Mouse (Mus musculus) kidney, postnatal 36 days (tissue): ENCODE results near the gene Coq5.

Source experiments
- DNase-seq, 2 experiments: peaks; one replicate each; pipeline ENCODE4 v3.0.0; 2021 to 2022; ENCODE audit warnings: mixed read lengths in 2 of 2

Gene Coq5

GRCm38 (mm10) chr5:115279226-115280049, at the start of gene Coq5:
Gene Coq5, plus strand, starts transcription at chr5:115279666.
- DNase-seq, result peak; percentile 86 to 94

DNA sequence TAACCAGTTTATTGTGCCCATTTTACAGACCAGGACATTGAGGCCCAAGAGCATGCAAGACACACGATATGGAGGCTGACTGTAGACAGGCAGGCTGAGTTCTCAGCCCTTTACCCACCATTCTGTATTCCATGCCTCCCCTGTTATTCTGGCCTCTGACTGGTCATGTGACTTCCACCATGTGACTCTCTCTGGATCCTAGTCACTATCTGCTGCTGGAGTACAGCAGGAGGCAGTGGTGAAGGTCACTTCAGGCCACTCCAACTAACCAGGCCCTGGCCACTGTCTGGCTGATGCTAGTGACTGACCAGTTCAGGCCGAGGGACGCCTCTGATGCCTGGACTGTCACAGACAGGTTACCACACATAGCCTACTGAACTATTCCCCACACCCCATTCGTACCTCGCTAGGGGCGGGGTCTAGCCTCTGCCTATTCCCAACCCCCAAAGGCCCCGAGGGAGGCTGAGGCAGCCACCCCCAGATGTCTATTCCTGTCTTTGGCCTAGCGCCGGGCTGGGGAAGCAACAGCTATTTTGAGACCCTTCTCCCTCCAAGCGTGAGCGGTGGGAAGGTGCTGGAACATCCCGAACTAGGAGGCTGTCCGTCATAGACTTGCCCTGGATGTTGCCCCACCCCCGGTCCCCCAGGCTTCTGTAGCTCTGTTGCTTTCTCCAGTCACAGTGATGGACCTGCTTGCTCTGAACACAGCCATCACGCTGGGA, 48.5 kb upstream of the Coq5 start:
- DNase-seq, result no peak

GRCm38 (mm10) chr5:115231552-115232120, 47.8 kb upstream of the Coq5 start:
- no peak for DNase-seq

- no peak for DNase-seq
Observed at GRCm38 (mm10) chr5:115232516-115232915, 47.0 kb upstream of the Coq5 start.

GRCm38 (mm10) chr5:115233031-115233780, 46.3 kb upstream of the Coq5 start:
- no peak for DNase-seq

- no peak for DNase-seq
Observed at GRCm38 (mm10) chr5:115234519-115234918, 44.9 kb upstream of the Coq5 start.

- DNase-seq, result peak; percentile 59 to 71
Observed at GRCm38 (mm10) chr5:115235323-115235771, 44.1 kb upstream of the Coq5 start.

- peak; percentile 90 to 98 for DNase-seq
Observed at GRCm38 (mm10) chr5:115235786-115236263, 43.6 kb upstream of the Coq5 start, which contains the start of gene Pop5. Gene Pop5, plus strand, starts transcription at chr5:115235836.

DNA sequence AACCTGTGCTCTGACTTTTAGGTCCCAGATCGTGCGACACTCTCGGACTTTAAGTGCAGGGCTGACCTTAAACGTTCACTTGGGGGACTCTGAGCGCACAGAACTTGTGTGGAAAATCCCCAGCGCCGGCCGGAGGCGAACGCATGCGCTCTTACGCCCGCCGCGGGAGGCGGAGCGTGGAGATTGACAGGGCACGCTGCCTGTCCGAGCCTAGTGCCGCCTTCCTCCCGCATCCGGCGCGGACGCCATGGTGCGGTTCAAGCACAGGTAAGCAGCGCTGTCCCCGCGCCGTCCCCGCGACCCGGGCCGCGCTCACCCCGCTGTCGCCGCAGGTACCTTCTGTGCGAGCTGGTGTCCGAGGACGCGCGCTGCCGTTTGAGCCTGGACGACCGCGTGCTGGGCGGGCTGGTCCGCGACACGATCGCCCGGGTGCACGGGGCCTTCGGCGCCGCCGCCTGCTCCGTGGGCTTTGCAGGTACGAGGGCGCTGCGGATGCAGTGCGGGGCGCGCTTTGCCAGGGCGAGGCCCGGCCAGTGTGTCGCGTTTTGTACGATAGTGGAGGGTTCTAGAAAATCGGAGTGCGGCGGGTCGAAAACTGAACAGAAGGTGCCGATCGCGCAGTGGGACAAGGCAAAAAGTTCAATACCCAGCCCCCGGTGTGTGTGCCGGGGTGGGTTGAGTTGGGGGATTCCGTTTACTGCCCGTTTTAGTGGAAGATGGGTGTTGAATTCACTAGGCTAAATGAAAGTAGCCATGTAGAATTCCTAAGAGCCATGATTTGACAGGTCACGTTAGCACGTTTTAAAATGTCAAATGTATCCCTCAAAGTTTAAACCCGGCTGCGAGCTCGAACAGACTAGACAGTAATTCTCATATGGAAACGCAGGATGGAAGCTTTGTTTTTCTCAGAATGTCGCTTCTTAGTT, 41.4 kb upstream of the Coq5 start:
- DNase-seq, result peak; percentile 95 to 97

GRCm38 (mm10) chr5:115238729-115239195, 40.7 kb upstream of the Coq5 start:
- peak in 1 of 2 experiments; percentile 63 for DNase-seq

- DNase-seq, result no peak
Observed at GRCm38 (mm10) chr5:115240191-115240590, 39.3 kb upstream of the Coq5 start.

DNA sequence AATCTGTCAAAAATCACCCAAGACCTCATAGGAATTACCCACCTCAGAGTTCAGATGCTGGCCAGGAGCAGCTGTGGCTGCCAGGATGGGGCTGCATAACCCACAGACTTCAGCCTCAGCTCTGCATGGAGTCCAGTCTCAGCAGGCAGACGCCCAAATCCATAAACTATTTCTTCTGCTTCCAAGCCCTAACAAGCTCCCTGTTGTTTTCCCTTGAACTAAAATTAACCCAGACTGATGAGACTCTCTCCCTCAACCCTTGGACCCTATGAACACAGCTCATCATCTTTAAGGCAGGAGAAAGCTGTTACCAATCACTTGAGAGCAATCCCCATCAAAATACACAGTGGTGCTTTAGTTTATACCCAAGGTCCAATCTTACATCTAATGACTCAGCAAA, 24.0 kb upstream of the Coq5 start:
- peak in 1 of 2 experiments; percentile 32 for DNase-seq

DNA sequence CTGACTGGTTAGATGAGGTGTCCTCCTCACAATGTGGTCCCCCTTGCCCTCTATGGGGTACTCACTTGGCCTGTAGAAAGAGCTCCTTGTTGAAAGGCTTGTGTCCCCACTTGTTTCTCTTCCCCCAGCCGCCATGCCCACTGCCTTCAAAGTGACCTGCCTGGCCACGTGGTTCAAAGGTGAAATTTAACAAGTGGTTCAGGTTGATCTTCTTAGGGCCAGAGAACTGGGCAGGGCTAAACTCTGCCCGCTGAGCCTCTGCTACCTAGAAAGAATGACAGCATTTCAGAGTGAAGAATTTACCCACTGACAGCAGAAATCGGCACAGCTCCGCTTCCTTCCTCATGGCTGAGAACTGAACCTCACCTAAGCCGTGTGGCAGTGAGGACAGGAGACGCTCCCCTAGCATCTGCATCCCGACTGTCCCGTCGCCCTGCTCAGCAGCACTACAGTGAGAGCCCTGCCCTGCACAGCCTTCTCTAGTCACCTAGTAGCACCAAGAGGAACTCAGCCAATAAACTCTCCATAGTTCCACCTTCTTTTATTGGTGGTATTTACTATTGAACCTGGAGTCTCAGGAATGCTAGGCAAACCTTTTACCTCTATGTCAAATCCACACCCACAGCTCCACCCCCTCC, 22.4 kb upstream of the Coq5 start:
- peak; percentile 48 to 58 for DNase-seq

DNA sequence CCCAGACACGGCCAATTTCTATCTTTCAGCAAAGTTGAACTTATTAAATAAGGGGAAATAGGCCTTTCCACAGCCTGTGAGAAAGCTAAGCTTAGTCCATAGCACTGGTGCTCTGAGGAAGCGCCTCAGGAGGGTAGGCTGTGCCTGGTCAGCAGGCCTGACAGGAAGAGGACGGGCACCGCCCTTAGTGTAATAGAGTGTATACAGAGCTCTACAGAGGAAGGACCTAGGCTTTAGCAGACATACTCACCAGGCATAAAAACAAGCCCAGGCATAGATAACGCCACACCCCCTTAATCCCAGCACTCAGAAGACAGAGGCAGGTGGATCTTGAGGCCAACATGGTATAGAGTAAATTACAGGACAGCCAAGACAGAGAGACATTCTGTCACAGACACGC, 19.1 kb upstream of the Coq5 start:
- DNase-seq, result no peak

DNA sequence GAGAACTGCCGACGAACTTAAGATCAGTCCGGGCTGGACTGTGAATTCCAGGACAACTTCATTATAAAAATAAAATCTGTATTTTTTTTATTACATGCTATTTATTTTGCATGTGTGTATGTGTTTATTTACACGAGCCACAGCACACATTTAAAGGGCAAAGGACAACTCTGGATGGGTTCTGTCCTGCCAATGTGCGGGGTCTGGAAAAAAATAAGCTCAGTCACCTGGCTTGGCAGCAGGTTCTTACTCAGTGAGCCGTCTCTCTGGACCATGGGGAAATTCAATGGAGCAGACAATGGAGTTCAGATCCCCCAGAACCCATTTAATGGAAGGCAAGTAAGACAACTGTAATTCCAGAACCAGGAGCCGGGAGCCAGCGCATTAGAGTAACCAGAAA, 18.3 kb upstream of the Coq5 start:
- DNase-seq, result no peak

- DNase-seq, result no peak
Observed at GRCm38 (mm10) chr5:115261880-115262279, 17.6 kb upstream of the Coq5 start.

- DNase-seq, result no peak
Observed at GRCm38 (mm10) chr5:115262502-115263291, 16.8 kb upstream of the Coq5 start.

- no peak for DNase-seq
Observed at GRCm38 (mm10) chr5:115266340-115266739, 13.1 kb upstream of the Coq5 start.

DNA sequence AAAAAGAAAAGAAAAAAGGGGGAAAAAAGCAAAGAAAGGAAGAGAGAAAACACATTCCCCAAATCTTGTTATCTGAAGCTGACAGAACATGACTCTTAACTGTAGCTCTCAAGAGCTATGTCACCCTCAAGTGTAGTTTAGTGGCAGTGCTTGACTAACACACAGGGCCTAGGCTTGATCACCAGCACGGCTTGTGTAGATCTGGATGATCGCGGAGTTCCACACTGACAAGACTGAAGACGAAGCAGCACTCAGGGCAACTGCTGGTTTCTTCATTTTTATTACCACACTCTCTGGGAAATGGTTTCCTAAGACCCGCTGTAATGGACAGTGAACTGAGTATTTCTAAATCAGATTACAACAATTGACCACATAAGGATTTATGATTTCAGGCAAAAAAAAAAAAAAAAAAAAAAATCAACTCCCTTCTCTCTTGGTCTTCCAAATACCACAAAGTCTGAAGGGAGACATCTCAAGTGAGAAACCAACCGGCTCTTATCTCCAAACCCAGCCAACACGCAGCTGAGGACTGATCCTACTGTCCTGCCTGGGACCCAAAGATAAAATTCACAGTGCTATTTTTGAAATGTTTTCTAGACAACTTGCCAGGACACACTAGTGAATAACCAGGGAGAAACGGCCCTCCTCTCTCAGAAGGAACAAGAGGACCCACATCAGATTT, 12.5 kb upstream of the Coq5 start:
- DNase-seq, result no peak
